Mouse (Mus musculus): ENCODE measurements at regions not wholly inside any gene's neighbourhood (a gene's known extent, or its start where the extent isn't known, plus 50 kb on each side); places are given as distances from the start of the nearest gene placed in this dataset.

DNA sequence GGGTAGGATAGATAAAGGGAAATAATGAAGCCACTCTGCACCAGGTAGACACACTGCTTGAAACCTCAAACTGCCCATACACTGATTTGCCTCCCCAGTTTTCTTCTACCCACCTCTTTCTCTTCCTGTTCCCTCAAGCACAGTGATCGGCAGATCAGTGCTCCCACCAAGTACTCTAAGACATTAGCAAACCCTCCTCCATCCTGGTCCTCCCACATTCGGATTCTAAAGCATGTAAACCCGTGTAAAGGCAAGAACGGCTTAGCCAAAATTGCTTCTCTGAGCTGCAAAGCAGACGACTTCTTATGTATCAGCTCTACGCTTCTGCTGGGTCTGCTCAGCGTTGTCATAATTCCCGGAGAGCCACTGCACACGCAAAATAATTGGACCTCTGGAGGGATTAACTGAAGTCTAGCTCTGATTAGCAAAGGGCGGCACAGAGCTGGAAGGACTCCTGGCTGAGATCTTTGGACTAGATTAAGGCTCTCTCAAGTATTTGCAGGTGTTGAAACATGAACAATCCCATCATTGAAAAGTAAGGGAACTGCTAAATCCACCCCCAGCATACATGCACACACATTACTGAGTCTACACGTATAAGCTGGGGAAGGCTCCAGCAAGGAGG lies 67.2 kb downstream of the Mtx3 start:
- DNase-seq (ENCODE audit: extremely low spot score, low read depth, low spot score) = no peak

DNA sequence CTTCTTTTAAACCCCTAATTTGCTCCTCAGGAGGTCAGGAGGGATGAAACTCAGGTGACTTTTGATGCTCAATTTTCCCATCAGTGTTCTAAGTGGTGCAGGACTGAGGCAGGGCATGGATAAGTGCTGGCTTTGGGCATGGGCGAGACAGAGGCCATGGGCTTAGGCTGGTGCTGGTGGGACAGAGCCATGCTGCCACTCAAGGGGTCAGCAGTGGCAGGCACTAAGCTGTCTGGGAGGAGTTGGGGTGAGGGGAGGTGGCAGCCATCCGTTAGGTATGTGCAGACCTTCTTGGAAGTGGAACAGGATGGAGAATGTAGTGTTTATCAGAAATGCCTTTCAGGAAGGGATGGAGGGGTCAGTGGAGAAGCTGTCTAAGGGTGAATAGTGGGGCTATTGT lies 68.1 kb downstream of the Mtx3 start:
- DNase-seq (ENCODE audit: extremely low spot score, low read depth, low spot score) = no peak

DNA sequence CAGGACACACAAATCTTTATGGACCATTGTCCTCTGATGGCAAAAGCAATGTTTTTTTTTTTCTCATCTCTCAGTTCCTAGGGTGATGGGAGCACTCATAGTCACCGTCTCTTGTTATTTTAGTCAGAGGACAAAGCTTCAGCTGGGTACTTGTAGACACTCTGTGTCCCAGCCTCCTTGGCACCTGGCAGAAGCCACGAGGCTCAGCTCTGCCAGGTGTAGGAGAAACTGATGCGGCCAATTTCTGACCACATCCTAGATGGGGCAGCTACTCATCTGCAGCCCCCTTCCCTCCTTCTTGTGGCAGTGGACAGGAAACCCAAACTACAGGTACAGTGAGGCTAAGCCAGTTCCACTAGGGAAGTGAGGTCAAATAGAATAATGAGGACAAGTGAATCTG lies 70.1 kb downstream of the Mtx3 start:
- no peak for DNase-seq (ENCODE audit: extremely low spot score, low read depth, low spot score)

DNA sequence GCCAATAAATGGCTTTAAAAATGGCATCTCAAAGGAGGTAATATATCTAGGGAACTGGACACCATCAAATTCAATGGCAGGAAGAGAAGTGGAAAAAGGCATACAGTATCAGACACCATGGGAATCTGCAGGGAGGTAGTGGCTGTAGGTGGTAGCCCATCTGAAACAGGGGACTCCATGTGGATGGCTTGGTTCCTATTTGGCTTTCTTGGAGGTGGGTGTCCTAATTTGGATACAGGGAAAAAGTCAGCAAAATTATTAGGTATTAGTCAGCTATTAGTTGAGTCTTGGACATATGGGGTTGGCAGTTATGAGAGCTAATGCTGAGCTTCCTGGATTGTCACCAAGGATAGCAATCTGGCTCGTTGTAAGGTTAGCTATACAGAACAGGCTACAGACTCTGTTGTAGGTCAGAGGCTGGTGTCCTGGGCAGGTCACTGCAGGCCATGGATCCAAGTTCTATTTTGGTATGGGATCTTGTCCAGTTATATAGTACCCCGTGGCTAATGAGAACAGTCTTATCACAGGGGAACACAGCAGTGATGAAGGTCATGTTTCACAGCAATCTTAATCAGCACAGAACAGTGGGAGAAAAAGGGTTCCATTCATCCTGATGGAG lies 70.8 kb downstream of the Mtx3 start:
- DNase-seq (ENCODE audit: extremely low spot score, low read depth, low spot score) = no peak

DNA sequence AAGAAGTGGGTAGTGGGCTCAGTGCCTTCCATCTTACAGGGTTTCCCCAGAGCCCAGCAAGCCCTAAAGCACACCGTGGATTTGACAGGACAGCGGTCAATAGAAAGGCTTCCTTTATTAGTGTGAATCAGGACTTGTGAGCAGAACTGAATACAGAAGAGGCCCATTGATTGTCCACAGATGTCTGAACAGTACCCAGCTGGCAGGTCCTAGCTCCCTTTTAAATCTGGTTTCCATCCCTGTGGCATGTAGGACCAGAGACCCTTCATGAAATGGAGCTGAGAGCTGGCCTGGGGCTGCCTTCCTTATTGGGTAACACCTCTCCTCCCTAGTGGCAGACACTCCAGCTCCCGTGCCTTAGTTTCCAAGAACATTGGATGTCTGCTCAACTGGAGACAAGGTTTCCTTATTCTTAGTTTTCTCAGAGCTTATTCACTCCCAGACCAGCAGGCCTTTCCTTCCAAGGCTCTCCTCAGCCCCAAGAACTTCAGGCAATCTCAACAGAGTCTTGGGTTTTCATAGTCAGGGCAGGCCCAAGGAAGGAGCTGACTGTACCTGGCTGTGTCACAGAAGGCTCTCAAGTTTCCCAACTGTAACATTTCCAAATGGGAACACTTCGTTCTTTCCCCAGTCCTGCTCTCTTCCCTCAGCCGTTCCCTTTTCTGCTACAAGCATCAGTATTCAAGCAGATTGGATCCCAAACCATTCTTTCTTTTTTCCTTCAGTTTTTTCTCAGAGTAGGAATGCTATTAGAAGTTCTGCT lies 71.6 kb downstream of the Mtx3 start:
- DNase-seq (ENCODE audit: extremely low spot score, low read depth, low spot score) = no peak

DNA sequence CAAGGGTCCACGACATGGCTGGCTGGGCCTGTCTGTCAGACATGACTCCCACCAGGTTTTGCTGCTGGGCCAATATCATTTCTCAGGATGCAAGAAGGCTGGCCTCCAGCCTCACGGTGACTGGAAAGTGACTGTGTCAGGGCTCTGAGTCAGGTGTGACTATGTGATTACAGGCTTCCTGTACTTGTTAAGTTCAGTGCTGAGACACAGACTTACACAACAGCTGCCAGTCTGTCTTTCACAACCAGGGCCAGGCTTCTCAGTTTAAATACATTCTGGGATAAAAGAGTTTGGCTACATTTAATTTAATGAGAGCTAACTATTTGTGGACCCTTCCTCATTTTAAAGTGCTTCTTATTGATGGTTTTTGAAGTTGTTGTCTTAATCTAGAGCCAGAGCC lies 75.3 kb downstream of the Mtx3 start:
- DNase-seq (ENCODE audit: extremely low spot score, low read depth, low spot score) = no peak

DNA sequence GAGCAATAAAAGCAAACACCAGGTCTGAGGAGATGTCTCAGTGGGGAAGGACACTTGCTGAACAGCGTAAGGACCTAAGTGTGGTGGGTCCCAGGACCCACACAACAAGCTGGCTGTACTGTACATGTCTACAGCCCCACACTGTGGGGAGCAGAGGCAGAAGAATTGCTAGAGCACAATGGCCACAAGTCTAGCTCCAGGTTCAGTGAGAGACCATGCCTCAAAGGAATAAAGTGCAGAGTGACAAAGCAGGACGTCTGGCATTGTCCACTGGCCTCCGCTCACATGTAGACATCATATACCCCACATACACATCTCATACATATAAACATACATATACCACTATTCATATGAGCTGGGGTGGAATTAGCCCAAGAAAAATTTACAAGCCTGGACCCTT lies 77.4 kb downstream of the Mtx3 start:
- no peak for DNase-seq (ENCODE audit: extremely low spot score, low read depth, low spot score)

DNA sequence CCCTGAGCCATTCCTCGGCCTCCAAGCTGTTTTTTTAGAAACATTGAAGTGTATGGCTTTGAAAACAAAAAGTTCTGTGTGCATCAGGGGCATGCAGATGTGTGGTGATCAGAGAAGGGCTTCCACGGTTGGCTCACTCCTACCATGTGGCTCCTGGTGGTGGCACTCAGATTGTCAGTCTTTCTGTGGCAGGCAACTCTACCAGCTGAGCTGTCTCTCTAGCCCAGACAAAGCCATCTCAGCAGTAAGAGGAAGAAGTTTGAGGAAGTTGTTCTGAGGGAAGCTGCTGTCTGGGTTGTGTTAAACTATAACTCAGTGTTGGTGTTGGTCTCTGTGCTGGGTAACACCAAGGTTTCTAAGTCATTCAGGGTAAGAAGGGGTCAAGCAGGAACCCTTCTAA lies 78.9 kb downstream of the Mtx3 start:
- no peak for DNase-seq (ENCODE audit: extremely low spot score, low read depth, low spot score)

DNA sequence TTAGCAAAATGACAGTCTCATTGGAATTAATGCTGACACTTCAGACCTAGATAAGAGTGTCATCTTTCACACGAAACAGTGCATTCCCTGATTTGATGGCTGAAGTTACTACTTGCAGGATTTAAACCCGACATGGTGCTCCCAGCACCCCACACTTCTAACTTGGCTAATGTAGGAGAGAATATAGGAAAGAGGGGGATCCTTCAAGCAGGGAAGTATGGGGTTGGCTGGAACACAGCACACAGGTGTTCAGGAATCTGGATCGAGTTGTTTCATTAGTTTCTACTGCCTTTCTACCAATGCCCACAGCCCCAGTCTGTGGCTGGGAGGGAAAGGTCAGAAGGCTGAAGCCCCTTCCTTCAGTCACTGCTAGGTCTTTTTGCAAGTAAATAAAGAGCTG lies 79.5 kb downstream of the Mtx3 start:
- DNase-seq (ENCODE audit: extremely low spot score, low read depth, low spot score) = no peak

DNA sequence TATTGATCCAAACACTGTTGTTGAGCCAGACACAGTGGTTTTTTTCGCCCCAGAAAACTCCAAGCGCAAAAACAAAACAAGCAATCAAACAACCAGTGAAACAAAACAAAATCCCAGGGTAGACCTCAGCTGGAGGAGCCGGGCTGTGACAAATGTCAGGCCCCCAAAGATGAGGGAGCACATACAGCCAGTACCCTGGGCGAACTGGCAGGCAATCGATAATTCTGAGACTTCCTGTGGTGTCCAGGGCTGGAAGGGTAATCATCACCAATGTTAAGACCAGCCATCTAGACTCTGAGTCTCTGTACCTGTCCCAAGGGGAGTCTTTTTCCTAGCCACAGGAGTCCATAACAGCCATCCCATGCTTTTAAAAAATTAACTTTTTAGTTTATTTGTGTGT lies 80.6 kb downstream of the Mtx3 start:
- no peak for DNase-seq (ENCODE audit: extremely low spot score, low read depth, low spot score)

DNA sequence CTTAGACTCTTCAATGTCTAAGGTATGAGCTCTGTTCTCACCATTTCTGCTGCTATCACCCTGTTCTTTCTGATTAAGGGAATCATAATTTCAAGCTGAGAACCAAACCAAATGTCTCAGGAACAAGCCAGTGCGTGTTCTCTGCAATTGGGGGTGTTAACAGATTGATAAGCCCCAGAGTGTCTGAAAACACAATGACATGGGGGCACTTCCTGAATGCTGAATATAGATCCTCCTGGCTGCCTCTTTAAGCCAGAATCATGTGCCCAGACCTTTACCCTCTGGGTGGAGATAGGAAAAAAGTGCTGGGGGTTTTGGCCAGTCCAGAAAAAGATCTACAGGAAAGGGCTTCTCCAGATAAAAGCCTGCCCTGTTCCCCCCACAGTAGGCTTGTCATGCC lies 84.0 kb downstream of the Mtx3 start:
- no peak for DNase-seq (ENCODE audit: extremely low spot score, low read depth, low spot score)

DNA sequence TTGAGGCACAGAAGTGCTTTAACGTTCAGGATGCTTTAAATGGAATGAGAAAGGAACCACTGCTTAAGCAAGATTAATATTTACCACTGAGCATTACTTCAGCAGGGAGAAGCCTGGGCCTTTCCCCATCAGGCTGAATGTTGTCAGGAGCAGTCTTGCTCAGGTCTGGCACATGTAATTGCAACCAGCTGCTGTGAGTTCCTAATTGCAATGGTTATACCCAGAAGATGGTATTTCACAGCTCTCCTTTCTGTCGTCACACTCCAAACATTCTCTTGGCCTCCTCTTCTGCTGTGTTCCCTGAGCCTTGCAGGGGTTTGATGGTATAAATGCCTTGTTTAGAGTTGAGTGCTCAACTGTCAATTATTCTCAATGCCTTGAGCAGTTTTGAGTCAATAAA lies 87.1 kb downstream of the Mtx3 start:
- peak; percentile 18 for DNase-seq (ENCODE audit: extremely low spot score, low read depth, low spot score)

DNA sequence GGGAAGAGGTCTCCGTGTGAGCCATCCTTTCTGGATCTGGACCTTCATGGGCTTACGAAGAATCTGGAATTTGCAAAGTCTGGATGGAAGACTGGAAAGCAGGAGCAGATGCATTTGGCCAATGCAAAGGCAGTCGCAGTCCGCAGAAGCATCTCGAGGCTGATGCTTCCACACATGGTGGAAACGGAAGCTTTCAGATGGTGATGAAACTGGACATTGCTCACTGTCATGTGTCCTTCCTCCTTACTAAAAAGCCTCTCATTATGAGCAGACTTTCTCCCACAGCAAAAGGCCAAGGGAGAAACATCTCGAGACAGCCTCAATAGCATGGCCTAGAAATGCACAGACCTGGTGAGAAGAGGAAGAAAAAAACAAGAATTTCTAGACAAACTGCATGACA lies 94.5 kb downstream of the Mtx3 start:
- no peak for DNase-seq (ENCODE audit: extremely low spot score, low read depth, low spot score)

DNA sequence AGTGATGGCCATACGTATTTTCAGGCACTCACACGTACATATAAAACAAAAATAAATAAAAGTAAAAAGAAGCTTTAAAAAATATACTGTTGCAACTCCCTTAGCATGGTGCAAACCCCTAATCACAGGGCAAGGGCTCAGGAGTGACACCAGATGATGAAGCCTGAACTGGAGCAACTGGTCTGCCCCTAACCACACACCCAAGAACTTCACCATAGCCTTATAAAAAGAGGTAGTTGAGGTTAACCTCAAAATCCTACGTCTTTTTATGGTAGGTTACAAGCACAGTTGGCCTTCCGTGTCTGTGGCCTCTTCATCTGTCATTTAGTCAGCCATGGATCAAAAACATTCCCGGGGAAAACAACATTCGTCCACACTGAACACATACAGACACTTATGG lies 96.0 kb downstream of the Mtx3 start:
- no peak for DNase-seq (ENCODE audit: extremely low spot score, low read depth, low spot score)

DNA sequence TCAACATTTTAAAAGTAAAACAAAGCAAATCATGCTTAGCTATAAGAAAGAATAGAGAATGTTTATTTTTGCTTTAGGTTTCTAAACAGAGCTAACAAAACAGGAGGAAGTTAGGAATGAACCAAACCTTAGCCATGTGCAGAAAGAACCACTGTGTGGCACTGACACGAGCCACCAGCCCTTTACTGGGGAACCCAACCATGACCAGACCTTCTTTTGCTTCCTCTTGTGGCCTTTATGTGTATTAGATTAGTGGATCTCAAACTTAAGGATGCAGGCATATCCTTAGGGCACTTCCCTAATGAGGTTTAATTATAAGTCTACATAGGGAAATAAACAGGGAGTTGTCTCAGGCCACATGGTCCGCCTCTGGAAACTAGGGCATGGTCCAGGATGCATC lies 104.0 kb downstream of the Mtx3 start:
- DNase-seq (ENCODE audit: extremely low spot score, low read depth, low spot score) = no peak

DNA sequence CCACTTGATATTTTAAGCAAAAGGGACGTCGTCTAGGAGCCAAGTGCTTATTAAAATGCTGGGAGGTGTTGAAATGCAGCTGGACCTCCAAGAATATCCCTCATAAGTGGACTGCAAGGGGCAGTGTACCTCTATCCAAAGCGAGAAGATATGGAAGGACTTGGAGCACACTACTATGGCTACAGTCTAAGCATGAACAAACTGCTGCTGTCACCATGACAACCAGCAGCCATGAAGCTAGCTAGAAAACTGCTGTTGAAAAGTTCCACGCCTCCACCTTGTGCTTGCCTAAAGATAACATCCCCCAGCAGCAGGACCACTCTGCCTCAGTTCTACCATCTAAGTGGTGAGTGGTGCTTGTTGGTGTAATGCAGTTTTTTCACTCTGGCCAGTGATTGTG lies 115.5 kb downstream of the Mtx3 start:
- DNase-seq (ENCODE audit: extremely low spot score, low read depth, low spot score) = no peak

DNA sequence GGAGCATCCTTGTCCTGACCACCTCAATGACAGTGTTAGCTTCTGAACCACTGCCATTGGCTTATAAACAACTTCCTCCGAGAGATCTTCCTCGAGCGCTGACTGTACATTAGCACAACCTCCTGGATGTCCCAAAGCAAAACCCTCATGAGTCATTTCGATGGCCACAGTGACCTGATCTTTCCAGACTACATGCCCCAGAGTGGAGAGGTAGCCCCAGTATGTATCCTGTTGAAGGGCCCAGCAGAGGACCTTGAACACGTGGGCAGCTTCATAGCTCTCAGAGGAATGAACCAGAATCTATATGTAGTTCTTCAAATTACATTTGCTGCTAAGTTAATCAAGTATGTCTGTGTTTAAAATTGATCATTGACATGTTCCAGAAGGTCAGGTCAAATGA lies 118.1 kb downstream of the Mtx3 start:
- no peak for DNase-seq (ENCODE audit: extremely low spot score, low read depth, low spot score)

DNA sequence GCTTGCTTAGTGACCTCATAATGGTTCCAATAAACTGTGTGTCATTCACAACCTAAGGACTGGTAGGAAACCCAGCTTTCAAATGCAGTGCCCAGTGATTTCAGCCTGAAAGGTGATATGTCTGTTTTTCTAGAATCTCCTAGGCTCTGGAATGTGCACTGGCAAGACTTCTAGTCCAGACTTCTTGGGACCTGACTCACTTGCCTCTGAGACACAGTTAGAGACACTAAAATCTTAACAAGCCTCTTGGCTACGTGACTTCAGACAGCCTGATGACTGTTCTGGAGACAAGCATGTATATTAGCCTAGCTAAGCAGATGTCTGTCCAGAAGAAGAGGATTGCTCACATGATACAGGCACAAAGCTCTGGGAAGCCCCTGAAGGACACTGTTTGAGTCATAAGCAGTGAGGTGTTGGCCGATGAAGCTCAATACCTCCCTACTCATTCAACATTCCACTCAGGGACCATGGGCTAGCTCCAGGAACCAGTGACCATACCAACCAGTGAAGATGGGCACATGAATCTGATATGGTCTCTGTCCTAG lies 118.9 kb downstream of the Mtx3 start:
- no peak for DNase-seq (ENCODE audit: extremely low spot score, low read depth, low spot score)

DNA sequence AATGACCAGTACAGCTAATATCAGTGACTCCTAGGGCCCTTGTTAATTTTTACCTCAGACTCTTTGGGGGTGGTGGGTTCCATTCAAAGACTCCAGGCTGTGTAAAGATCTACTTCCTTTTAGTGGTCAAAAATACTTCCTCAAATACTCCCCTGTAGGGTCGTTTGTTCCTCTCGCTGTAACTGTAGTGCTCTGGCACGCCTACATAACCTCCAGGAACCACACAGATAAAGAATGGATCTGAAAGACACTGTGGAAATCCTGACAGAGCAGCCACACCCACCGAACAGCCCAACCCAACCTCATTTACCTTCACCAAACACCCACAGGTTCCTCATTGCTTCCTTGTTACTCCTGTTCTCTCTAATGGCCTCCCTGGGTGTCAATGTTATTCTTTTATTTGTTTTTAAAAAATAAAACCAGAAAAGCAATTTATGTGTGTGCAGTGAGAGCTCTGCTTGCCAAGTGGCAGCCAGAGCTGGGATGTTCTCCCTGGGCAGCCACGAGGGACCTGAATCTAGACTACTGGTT lies 119.7 kb downstream of the Mtx3 start:
- no peak for DNase-seq (ENCODE audit: extremely low spot score, low read depth, low spot score)

DNA sequence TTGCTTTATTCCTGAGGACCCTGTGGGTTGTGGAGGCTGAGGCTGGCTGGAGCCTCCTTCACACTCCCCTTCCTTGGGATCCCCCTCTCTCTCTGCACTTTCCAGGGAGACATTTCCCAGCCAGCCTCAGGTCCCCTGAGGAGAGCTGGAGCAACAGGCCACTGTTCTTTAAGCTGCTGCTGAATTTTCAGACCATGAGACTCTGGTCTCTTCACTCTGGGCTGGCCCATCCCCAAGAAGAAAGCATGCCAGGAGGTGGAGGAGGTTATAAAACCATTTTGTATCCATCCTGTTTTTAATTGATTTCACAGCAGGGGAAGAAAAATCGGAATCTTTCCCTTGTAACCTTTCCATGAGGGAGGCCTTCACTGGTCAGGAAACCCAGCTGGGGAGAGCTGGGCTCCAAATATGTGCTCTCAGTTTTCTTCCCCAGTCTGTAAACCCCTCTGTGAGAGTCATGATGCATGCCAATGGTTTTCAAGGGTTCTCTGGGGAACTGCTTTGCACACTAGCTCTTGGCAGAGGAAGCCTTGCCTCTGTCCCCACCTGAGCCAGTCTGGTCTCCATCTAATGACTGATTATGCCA lies 122.6 kb downstream of the Mtx3 start:
- DNase-seq (ENCODE audit: extremely low spot score, low read depth, low spot score) = no peak

DNA sequence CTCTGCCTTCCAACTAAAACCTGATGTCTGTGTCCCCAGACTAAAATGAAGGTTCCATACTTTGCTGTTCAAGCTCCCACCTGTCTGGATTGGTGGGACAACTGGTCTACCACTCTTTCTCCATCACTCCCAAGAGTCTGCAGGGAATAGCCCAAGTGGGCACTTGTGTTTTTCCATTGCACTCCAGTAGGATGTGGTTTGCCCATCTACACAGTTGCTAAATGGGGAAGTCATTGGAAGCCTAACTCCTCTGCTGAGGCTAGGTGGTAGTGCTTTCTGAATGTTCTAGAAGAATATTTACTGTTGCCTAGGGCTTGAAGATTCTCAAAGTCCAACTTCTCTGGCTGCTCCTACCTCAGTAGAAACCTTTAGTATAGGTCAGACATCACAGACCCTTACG lies 125.0 kb downstream of the Mtx3 start:
- DNase-seq (ENCODE audit: extremely low spot score, low read depth, low spot score) = no peak

DNA sequence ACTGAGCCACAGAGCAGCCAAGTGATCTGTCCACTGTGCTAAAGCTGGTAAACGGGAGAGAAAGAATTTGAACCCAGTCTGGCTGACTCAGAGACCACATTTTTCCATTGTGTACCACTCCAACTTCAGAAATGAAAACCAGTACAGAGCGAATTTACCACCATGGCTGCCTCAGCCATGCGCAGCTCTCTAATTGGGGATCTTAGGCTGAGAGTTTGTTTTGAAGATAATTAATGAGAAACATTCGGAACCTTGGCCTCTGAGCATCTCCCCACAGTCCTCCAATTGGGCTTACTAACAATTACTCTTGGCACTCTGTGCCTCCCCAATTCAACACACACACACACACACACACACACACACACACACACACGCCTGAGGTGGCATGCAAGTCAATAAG lies 128.3 kb downstream of the Mtx3 start:
- DNase-seq (ENCODE audit: extremely low spot score, low read depth, low spot score) = no peak

Measured in hindlimb bud, embryonic 11.5 days (tissue).